Mouse (Mus musculus) ES-E14 (cell line): ENCODE results near the gene Sox5.

ENCODE experiments used
- CHD2 ChIP-seq: IDR thresholded peaks from 2 replicates; pipeline ENCODE4 v1.6.1; 2014; ENCODE audit warnings: mild to moderate bottlenecking, low read depth, low read length, inconsistent platforms
- HCFC1 ChIP-seq: IDR thresholded peaks from 2 replicates; pipeline ENCODE4 v1.6.1; 2012; ENCODE audit warnings: low read length, inconsistent platforms, borderline replicate concordance; ENCODE audit not compliant: insufficient read depth
- ZC3H11A ChIP-seq: IDR thresholded peaks from 2 replicates; pipeline ENCODE4 v1.6.1; 2012; ENCODE audit warnings: low read depth, mild to moderate bottlenecking, inconsistent platforms, low read length, borderline replicate concordance
- ZNF384 ChIP-seq: IDR thresholded peaks from 2 replicates; pipeline ENCODE4 v1.6.1; 2012; ENCODE audit warnings: low read depth, low read length, inconsistent platforms

DNA sequence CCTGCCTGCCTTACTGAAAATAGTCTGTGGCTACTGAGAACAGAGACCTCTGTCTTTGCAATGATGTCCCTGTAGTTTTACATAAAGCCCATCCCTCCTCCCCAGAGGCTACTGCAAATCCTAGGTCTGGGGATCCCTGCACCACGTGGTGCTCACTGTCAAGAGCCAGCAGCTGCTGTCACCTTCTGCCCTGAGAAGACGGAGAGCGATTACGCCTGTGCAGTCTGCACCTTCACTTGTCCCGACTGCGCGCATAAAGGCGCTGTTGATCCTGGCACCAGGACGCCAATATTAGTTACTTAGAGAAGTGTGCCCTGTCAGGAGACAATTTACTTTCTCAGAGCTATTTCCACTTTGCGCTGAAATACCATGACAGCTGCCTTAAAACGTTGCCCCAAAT lies 258.3 kb downstream of the Sox5 start:
- TF ChIP-seq HCFC1: no peak
- no peak for TF ChIP-seq ZC3H11A
- no peak for TF ChIP-seq ZNF384
- no peak for TF ChIP-seq CHD2
